Mouse (Mus musculus) stomach, postnatal 0 days (tissue): ENCODE measurements at regions not wholly inside any gene's neighbourhood (a gene's known extent, or its start where the extent isn't known, plus 50 kb on each side); places are given as distances from the start of the nearest gene placed in this dataset.

Experiments
- ATAC-seq: fragments of 200-750 bp; cut with Nextera tagmentation; 2 replicates; pipeline ENCODE4 v1.8.0; 2017; ENCODE audit not compliant: low FRiP score, low TSS enrichment
- DNase-seq: peaks from one replicate; pipeline ENCODE4 v3.0.0-alpha.2; 2016; ENCODE audit warnings: low spot score
- H3K27ac ChIP-seq: fragments of 300-500 bp; sonication (generic); replicated peaks from 2 replicates; pipeline ENCODE4 v1.5.1; 2014; ENCODE audit warnings: mild to moderate bottlenecking, control low read depth
- H3K27me3 ChIP-seq: fragments of 300-500 bp; sonication (generic); 2 replicates; pipeline ENCODE4 v1.6.1; 2014; ENCODE audit warnings: low read length; ENCODE audit not compliant: control insufficient read depth, insufficient read depth
- H3K36me3 ChIP-seq: fragments of 300-500 bp; sonication (generic); 2 replicates; pipeline ENCODE4 v1.6.1; 2014; ENCODE audit warnings: low read length, mixed read lengths; ENCODE audit not compliant: control insufficient read depth, insufficient read depth
- H3K4me1 ChIP-seq: fragments of 300-500 bp; sonication (generic); replicated peaks from 2 replicates; pipeline ENCODE4 v1.6.1; 2014; ENCODE audit warnings: antibody characterized with exemption; ENCODE audit not compliant: control insufficient read depth, insufficient read depth
- H3K4me2 ChIP-seq: fragments of 300-500 bp; sonication (generic); replicated peaks from 2 replicates; pipeline ENCODE4 v1.6.1; 2014; ENCODE audit warnings: low read depth, mild to moderate bottlenecking, control low read depth, moderate library complexity
- H3K4me3 ChIP-seq: fragments of 300-500 bp; sonication (generic); 2 replicates; pipeline ENCODE4 v1.5.1; 2014; ENCODE audit warnings: low read depth, low read length, control low read depth
- H3K9ac ChIP-seq: fragments of 300-500 bp; sonication (generic); 2 replicates; pipeline ENCODE4 v1.6.1; 2014; ENCODE audit warnings: mild to moderate bottlenecking, low read length, control low read depth, mixed read lengths
- H3K9me3 ChIP-seq: fragments of 300-500 bp; sonication (generic); 2 replicates; pipeline ENCODE4 v1.6.1; 2016; ENCODE audit warnings: low read length; ENCODE audit not compliant: control insufficient read depth
- CTCF ChIP-seq: IDR thresholded peaks from 2 replicates; pipeline ENCODE4 v1.5.1; 2016; ENCODE audit warnings: antibody characterized with exemption, low read depth, mild to moderate bottlenecking, moderate library complexity
- EP300 ChIP-seq: optimal IDR thresholded peaks from 2 replicates; pipeline ENCODE3; 2016; ENCODE audit warnings: antibody characterized with exemption
- WGBS: fragments of 180-500 bp; shearing (Covaris S2); extraction: QIAGEN DNeasy Blood & Tissue Kit; methylation state at CpG from one replicate; pipeline ENCODE4 v1.1.7; 2014; 5-methylcytosine and 5-hydroxymethylcytosine counted together

DNA sequence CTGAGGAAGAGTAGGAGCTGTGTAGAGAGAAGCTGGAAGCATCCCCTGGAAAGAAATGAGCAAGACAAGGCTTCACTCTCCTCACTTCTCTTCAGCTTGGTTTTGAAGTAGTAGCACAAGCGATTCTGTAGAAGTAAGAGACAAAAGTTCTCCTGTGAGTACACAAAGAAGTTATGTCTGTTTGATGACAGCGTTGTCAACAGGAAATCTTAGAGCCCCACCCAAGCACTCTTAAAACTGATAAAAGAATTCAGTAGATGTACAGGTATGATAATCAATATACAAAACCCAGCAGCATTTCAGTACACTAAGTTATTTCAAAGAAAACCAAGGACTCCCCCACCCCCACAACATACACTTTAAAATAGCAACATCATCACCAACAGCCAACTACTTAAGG lies 194.9 kb downstream of the Etnk1 start:
- WGBS, result 84% methylated on average over 2 of the region's 2 CpGs
- H3K4me1 ChIP-seq, result no peaks in the 10 kb centered on the region
- no peaks in the 10 kb centered on the region for H3K36me3 ChIP-seq
- no peak overlapping the region for H3K9ac ChIP-seq
- TF ChIP-seq CTCF (no peak), EP300 (no peak)
- no peak overlapping the region for H3K4me3 ChIP-seq
- DNase-seq (no peak), ATAC-seq (no peak)
- no peak overlapping the region for H3K27ac ChIP-seq
- H3K4me2 ChIP-seq, result no peak overlapping the region
- H3K9me3 ChIP-seq, result no peaks in the 10 kb centered on the region
- no peaks in the 10 kb centered on the region for H3K27me3 ChIP-seq

DNA sequence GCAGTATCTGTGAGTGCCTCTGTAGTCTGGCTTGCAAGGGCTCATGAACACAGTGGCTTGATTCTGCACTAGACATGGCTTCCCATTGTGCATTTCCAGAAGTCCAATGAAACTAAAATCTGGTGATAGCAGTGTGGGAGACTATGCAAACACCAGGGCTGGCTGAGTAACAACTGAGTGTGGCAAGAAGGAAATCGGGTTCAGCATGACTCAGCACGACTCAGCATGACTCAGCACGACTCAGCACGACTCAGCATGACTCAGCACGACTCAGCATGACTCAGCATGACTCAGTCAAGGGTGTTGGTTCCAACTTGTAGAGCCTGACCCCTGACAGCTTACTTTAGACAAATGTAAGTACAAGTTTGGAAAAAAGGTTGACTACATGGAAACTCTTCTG lies 198.8 kb downstream of the Etnk1 start:
- Histone ChIP-seq H3K4me2 (no peak overlapping the region), H3K9me3 (no peaks in the 10 kb centered on the region), H3K36me3 (no peaks in the 10 kb centered on the region), H3K27me3 (no peaks in the 10 kb centered on the region), H3K4me3 (no peak overlapping the region), H3K4me1 (no peaks in the 10 kb centered on the region), H3K9ac (no peak overlapping the region), H3K27ac (no peak overlapping the region)
- peak; percentile 71 for ATAC-seq
- TF ChIP-seq CTCF (no peak), EP300 (no peak)
- 90% methylated on average over 5 of the region's 5 CpGs for WGBS
- DNase-seq, result peak; percentile 51

DNA sequence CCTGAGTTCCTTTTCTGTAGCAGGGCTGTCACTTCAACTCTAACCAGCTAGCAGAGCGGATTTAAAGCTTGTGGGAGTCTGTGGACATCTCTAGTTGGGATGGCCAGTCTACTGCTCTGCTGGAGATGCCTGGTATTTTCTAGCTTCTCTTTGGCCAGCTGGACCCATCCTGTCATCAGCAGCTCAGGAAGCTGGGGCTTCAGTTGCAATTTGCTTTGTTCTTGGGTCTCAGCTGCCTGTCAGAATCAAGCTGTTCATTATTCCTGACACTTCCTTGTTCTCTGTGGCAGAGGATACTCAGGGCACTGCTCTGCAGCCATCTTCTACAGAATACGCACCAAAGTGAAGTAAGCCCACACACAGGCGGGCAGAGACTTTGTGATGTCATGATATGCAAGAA lies 200.8 kb downstream of the Etnk1 start:
- TF ChIP-seq EP300 (no peak), CTCF (no peak)
- Histone ChIP-seq H3K4me1 (no peaks in the 10 kb centered on the region), H3K27me3 (no peaks in the 10 kb centered on the region), H3K36me3 (no peaks in the 10 kb centered on the region), H3K27ac (no peak overlapping the region), H3K9me3 (no peaks in the 10 kb centered on the region), H3K4me3 (no peak overlapping the region), H3K4me2 (no peak overlapping the region), H3K9ac (no peak overlapping the region)
- DNase-seq, result no peak
- 73% methylated on average over 3 of the region's 3 CpGs for WGBS
- no peak for ATAC-seq

DNA sequence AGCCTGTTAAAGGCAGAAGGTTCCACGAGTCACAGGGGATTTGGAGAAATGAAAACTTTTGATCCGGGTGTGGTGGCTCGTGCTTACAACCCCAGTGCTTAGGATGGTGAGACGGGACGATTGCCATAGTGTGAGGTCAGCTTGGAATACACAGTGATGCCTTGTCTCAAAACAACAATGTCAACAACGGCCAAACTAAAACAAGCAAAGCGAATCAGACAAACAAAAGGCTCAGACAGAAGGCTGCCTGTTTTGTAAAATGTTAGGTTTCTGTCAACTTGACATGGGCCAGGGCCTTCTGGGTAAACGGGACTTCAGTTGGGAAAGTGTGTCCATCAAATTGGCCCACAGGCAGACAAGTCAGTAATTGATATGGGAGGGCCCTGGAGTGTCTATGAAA lies 201.6 kb downstream of the Etnk1 start:
- no peak for ATAC-seq
- Histone ChIP-seq H3K27ac (no peak overlapping the region), H3K4me1 (no peaks in the 10 kb centered on the region), H3K4me3 (no peak overlapping the region), H3K9me3 (no peaks in the 10 kb centered on the region), H3K27me3 (no peaks in the 10 kb centered on the region), H3K36me3 (no peaks in the 10 kb centered on the region), H3K9ac (no peak overlapping the region), H3K4me2 (no peak overlapping the region)
- 38% methylated on average over 8 of the region's 8 CpGs for WGBS
- no peak for DNase-seq
- TF ChIP-seq CTCF (no peak), EP300 (no peak)

DNA sequence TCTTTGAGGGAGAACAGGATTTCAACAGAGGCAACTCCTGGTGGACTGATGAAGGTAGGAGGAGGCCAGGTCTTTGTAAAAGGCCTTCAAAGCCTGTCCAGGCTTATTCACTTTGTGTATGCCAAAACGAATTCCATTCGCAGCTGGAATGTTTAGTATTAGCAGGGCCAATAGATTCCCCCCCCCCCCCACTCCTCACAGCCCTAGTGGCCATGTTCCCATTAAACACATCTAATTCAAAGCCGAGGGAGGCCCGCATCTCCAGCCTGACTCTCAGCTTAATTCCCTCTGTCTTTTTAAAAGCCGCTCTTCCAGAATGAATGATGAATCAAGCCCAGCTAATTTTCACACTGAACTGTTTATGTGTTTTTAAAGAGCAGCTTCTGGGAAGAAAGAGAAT lies 205.5 kb downstream of the Etnk1 start:
- TF ChIP-seq CTCF, result no peak
- TF ChIP-seq EP300, result no peak
- Histone ChIP-seq H3K4me1 (no peaks in the 10 kb centered on the region), H3K27me3 (no peaks in the 10 kb centered on the region), H3K36me3 (no peaks in the 10 kb centered on the region), H3K9ac (no peak overlapping the region), H3K27ac (no peak overlapping the region), H3K9me3 (no peaks in the 10 kb centered on the region), H3K4me3 (no peak overlapping the region), H3K4me2 (no peak overlapping the region)
- WGBS, result 35% methylated on average over 5 of the region's 5 CpGs
- ATAC-seq (no peak), DNase-seq (no peak)

DNA sequence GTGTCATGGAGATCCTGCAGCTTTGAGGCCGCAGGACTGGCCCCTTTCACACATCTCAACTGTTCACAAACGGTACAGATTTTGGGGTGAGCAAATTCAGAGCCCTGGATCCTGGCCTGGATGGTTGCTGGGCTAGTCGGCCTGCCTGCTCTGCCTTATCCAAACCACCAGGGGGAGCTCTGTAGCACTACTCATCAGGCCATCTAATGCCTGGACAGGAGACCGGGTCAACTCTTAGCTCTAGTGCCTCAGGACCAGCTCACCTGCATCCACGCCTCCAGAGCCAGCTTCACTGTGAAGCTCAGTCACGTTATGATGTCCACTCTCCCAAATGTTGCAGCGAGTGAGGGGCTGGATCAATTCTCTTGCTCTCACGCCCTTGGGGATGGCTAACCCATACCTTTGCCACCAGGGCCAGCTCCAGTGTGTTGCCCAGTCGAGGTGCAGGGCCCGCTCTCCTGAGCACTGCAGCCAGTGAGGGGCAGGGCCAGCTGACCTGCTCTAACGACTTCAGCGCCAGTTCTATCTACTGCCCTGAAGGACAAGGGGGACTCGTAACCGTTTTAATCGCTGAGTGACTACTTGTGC lies 206.8 kb downstream of the Etnk1 start:
- no peak overlapping the region for H3K27ac ChIP-seq
- no peak overlapping the region for H3K4me3 ChIP-seq
- no peaks in the 10 kb centered on the region for H3K9me3 ChIP-seq
- ATAC-seq, result peak; percentile 57; the same call in 1 of the 2 replicates
- WGBS, result 63% methylated on average over 15 of the region's 15 CpGs
- DNase-seq, result peak; percentile 63
- no peak overlapping the region for H3K4me2 ChIP-seq
- no peak overlapping the region for H3K9ac ChIP-seq
- no peaks in the 10 kb centered on the region for H3K4me1 ChIP-seq
- no peaks in the 10 kb centered on the region for H3K36me3 ChIP-seq
- H3K27me3 ChIP-seq, result no peaks in the 10 kb centered on the region
- TF ChIP-seq CTCF (peak; percentile 86), EP300 (no peak)
